Mouse (Mus musculus): Measurements from ENCODE around the gene Tti1.
A peak's percentile ranks its signal among the peaks of the same experiment; 100 is the strongest.

GRCm38 (mm10) chr2:158070885-158071632, 42.8 kb upstream of the Tti1 start:
- TF ChIP-seq EP300 (IDR thresholded peaks at IDR 0.05; ENCODE audit: low read depth) (no peak), CTCF (IDR thresholded peaks at IDR 0.05; ENCODE audit: low read depth) (0 out of 2 replicates have a peak, but pooled peaks have one; percentile 29)
